Mouse (Mus musculus) embryonic facial prominence, embryonic 14.5 days (tissue): Measurements from ENCODE around the gene Krtap19-5. TPM values are rescaled to one million over a fixed set of nuclear protein-coding genes. Genes with fewer than 3 reads are reported as not detected.

Experiments used
- ATAC-seq: fragments of 200-750 bp; cut with Nextera tagmentation; 2 replicates; pipeline ENCODE4 v1.8.0; 2017; ENCODE audit warnings: low read depth, moderate number of reproducible peaks, moderate TSS enrichment
- DNase-seq: peaks from one replicate; pipeline ENCODE4 v3.0.0-alpha.2; 2015; ENCODE audit warnings: low spot score
- H3K27ac ChIP-seq: fragments of 300-500 bp; sonication (generic); replicated peaks from 2 replicates; pipeline ENCODE4 v1.5.1; 2014; ENCODE audit warnings: low read depth, mild to moderate bottlenecking, low read length, moderate library complexity
- H3K27me3 ChIP-seq: fragments of 300-500 bp; sonication (generic); replicated peaks from 2 replicates; pipeline ENCODE4 v1.6.1; 2014; ENCODE audit warnings: low read length; ENCODE audit not compliant: control insufficient read depth, insufficient read depth
- H3K36me3 ChIP-seq: fragments of 300-500 bp; sonication (generic); 2 replicates; pipeline ENCODE4 v1.6.1; 2014; ENCODE audit warnings: low read length, mixed read lengths; ENCODE audit not compliant: control insufficient read depth, insufficient read depth
- H3K4me1 ChIP-seq: fragments of 300-500 bp; sonication (generic); 2 replicates; pipeline ENCODE4 v1.6.1; 2014; ENCODE audit warnings: antibody characterized with exemption, low read length; ENCODE audit not compliant: control insufficient read depth, insufficient read depth
- H3K4me2 ChIP-seq: fragments of 300-500 bp; sonication (generic); 2 replicates; pipeline ENCODE4 v1.6.1; 2014; ENCODE audit warnings: low read depth, mild to moderate bottlenecking, low read length, moderate library complexity, mixed read lengths
- H3K4me3 ChIP-seq: fragments of 300-500 bp; sonication (generic); 2 replicates; pipeline ENCODE4 v1.5.1; 2014; ENCODE audit warnings: low read depth, mild to moderate bottlenecking, low read length
- H3K9ac ChIP-seq: fragments of 300-500 bp; sonication (generic); 2 replicates; pipeline ENCODE4 v1.6.1; 2014; ENCODE audit warnings: low read depth, mild to moderate bottlenecking, low read length, moderate library complexity, mixed read lengths
- H3K9me3 ChIP-seq: fragments of 300-500 bp; sonication (generic); 2 replicates; pipeline ENCODE4 v1.6.1; 2016; ENCODE audit warnings: low read length; ENCODE audit not compliant: control insufficient read depth
- WGBS: fragments of 180-500 bp; shearing (Covaris S2); extraction: QIAGEN DNeasy Blood & Tissue Kit; methylation state at CpG from one replicate; pipeline ENCODE4 v1.1.7; 2014; 5-methylcytosine and 5-hydroxymethylcytosine counted together
- polyA plus RNA-seq: library from polyadenylated mRNA; unstranded; fragments of >200 nt; fragmentation: Nextera tagmentation; extraction: Ambion mirVana; gene quantifications from 2 replicates; pipeline ENCODE4 v1.2.1, GENCODE M21; 2014

Krtap19-5 gene
- not detected in 2 replicates for polyA plus RNA-seq

- Histone ChIP-seq H3K27ac (no peak within 1 kb of the TSS), H3K4me1 (no peaks in the 10 kb centered on the region), H3K36me3 (no peaks in the 10 kb centered on the region), H3K4me3 (no peak within 1 kb of the TSS), H3K27me3 (no peaks in the 10 kb centered on the region), H3K9ac (no peak within 1 kb of the TSS), H3K4me2 (no peak within 1 kb of the TSS), H3K9me3 (no peaks in the 10 kb centered on the region)
- ATAC-seq, result no peak
- DNase-seq, result no peak
- WGBS, result 93% methylated on average over 6 of the region's 6 CpGs
Measured at GRCm38 (mm10) chr16:88896357-88896756, at the start of gene Krtap19-5. Krtap19-5 (minus strand) TSS chr16:88896457.

DNA sequence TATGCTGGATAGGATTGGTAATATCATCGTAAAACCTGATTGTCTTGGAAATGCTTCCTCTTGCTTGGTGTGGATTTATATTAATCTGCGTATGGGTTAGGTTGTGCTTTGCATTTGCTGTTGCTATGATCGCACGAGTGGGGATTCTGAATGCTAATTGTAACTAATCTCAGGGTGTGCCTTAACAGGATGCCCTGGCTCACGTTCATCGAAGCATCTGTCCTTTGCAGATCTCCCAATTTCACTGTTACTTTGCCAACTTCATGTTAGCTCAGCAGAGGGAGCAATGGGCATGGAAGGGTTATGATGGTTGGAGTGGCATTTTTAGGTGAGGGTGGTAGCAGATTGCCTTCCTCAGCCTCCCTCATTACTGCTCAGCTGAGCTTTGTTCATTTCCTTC, 44.8 kb upstream of the Krtap19-5 start:
- WGBS, result 82% methylated on average over 6 of the region's 6 CpGs
- no peaks in the 10 kb centered on the region for H3K27me3 ChIP-seq
- no peaks in the 10 kb centered on the region for H3K4me1 ChIP-seq
- H3K9me3 ChIP-seq, result no peaks in the 10 kb centered on the region
- no peak overlapping the region for H3K27ac ChIP-seq
- ATAC-seq (no peak), DNase-seq (no peak)
- no peak overlapping the region for H3K4me2 ChIP-seq
- H3K36me3 ChIP-seq, result no peaks in the 10 kb centered on the region
- H3K9ac ChIP-seq, result no peak overlapping the region
- H3K4me3 ChIP-seq, result no peak overlapping the region

DNA sequence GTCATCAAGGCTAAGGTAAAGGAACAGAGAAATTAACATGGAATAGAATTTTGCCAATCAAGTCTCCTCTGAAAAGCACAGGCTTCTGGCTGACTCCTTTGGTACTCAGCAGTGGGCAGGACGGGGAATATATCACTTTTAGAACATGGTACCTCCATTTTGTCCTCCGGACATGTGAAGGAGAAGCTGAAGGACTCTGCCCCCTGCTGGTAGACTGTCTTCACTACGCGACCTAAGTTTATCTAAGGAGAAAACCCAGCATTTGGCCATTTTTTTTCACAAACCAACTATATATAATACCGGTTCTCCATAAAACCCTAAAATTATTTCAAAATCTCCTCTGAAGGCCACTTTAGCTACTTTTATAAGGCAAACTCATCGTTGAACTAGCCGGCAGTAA, 42.0 kb upstream of the Krtap19-5 start:
- Histone ChIP-seq H3K27ac (no peak overlapping the region), H3K36me3 (no peaks in the 10 kb centered on the region), H3K9me3 (no peaks in the 10 kb centered on the region), H3K27me3 (no peaks in the 10 kb centered on the region), H3K9ac (no peak overlapping the region), H3K4me3 (no peak overlapping the region), H3K4me2 (no peak overlapping the region), H3K4me1 (no peaks in the 10 kb centered on the region)
- no peak for ATAC-seq
- no peak for DNase-seq
- 77% methylated on average over 7 of the region's 7 CpGs for WGBS

GRCm38 (mm10) chr16:88932165-88932564, 35.9 kb upstream of the Krtap19-5 start, which contains the start of gene Krtap19-9b:
Krtap19-9b (minus strand) TSS chr16:88932265.
- 79% methylated on average over 3 of the region's 3 CpGs for WGBS

DNA sequence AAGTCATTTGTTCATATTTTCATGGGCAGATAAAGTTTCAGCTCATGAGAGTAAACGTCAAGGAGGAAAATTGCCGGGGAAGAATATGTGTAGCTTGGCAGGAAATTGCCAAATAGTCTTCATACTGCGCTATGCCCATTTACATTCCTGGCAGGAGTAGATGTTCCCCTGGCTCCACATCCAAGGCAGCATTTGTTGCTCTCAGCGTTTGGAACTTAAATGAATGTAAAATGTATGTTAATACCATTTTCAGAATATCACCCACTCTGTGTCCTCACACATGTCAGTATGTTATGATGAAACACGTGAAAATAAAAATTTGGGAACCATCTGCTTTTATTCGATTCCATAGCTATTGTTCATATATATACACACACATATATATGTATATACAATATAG, 9.4 kb downstream of the Krtap19-5 start:
- DNase-seq, result peak; percentile 2
- no peak for ATAC-seq

More at GRCm38 (mm10) chr16:88932165-88932564, 35.9 kb upstream of the Krtap19-5 start, which contains the start of gene Krtap19-9b:
- Histone ChIP-seq H3K4me2 (no peak within 1 kb of the TSS), H3K4me3 (no peak within 1 kb of the TSS), H3K9me3 (no peaks in the 10 kb centered on the region), H3K27me3 (no peaks in the 10 kb centered on the region), H3K36me3 (no peaks in the 10 kb centered on the region), H3K27ac (no peak within 1 kb of the TSS), H3K9ac (no peak within 1 kb of the TSS), H3K4me1 (no peaks in the 10 kb centered on the region)
- no peak for DNase-seq
- ATAC-seq, result no peak

DNA sequence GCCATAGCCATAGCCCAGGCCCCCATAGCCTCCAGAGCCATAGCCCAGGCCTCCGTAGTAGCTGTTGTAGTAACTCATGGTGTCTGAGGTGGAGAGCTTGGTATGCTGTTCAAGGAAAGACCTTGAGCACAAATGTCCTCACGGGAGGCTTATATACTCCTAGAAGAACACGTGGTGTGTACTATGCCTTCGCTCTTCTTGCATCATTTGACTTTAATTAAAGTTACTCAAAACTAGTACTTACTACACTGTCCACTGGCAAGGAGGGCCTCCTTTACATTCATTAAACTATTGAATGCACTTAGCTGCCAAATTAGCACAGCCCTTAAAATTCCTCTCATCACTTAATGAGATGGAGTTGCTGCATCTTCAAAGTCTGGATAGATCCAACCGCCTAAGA, 11.3 kb downstream of the Krtap19-5 start, which contains the start of gene Krtap19-4:
Krtap19-4 (minus strand) TSS at position 101 of the 400 bp plus-strand sequence.
- 86% methylated on average over 5 of the region's 5 CpGs for WGBS
- Histone ChIP-seq H3K27me3 (no peaks in the 10 kb centered on the region), H3K4me1 (no peaks in the 10 kb centered on the region), H3K27ac (no peak within 1 kb of the TSS), H3K4me2 (no peak within 1 kb of the TSS), H3K9me3 (no peaks in the 10 kb centered on the region), H3K4me3 (no peak within 1 kb of the TSS), H3K9ac (no peak within 1 kb of the TSS), H3K36me3 (no peaks in the 10 kb centered on the region)
- ATAC-seq, result no peak
- DNase-seq, result no peak

More for the DNA sequence above, 9.4 kb downstream of the Krtap19-5 start:
- 69% methylated on average over 6 of the region's 6 CpGs for WGBS
- Histone ChIP-seq H3K36me3 (no peaks in the 10 kb centered on the region), H3K4me1 (no peaks in the 10 kb centered on the region), H3K9me3 (no peaks in the 10 kb centered on the region), H3K27me3 (no peaks in the 10 kb centered on the region), H3K27ac (no peak overlapping the region), H3K4me3 (no peak overlapping the region), H3K9ac (no peak overlapping the region), H3K4me2 (no peak overlapping the region)

GRCm38 (mm10) chr16:88877938-88878337, 18.3 kb downstream of the Krtap19-5 start, which contains the start of gene Krtap19-3:
Krtap19-3 (minus strand) TSS chr16:88878038.
- ATAC-seq (no peak), DNase-seq (no peak)
- 92% methylated on average over 2 of the region's 2 CpGs for WGBS
- Histone ChIP-seq H3K36me3 (no peaks in the 10 kb centered on the region), H3K4me1 (no peaks in the 10 kb centered on the region), H3K9ac (no peak within 1 kb of the TSS), H3K4me3 (no peak within 1 kb of the TSS), H3K27me3 (no peaks in the 10 kb centered on the region), H3K27ac (no peak within 1 kb of the TSS), H3K9me3 (no peaks in the 10 kb centered on the region), H3K4me2 (no peak within 1 kb of the TSS)

DNA sequence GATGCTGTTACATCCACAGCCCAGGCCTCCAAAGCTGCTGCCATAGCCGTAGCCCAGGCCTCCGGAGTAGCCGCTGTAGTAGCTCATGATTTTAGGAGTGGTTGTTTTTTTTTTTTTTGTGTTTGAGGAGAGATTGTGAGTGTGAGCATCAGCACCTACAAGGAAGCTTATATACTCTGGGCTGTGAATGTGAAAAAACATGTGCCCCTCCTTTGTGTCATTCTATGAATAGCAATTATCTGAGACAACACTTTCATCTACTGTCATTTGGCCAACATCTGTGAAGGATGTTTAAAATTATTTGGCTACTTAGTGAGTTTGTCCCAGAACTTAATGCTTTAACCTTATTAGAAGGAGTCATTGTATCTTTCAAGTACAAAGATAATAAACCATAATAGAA, 22.1 kb downstream of the Krtap19-5 start, which contains the start of gene Krtap19-2:
Krtap19-2 (minus strand) TSS at position 101 of the 400 bp plus-strand sequence.
- H3K4me3 ChIP-seq, result no peak within 1 kb of the TSS
- no peaks in the 10 kb centered on the region for H3K9me3 ChIP-seq
- H3K36me3 ChIP-seq, result no peaks in the 10 kb centered on the region
- WGBS, result 93% methylated on average over 3 of the region's 3 CpGs
- H3K27me3 ChIP-seq, result no peaks in the 10 kb centered on the region
- H3K9ac ChIP-seq, result no peak within 1 kb of the TSS
- H3K4me2 ChIP-seq, result no peak within 1 kb of the TSS
- no peak for ATAC-seq
- DNase-seq, result no peak
- H3K27ac ChIP-seq, result no peak within 1 kb of the TSS
- H3K4me1 ChIP-seq, result no peaks in the 10 kb centered on the region

DNA sequence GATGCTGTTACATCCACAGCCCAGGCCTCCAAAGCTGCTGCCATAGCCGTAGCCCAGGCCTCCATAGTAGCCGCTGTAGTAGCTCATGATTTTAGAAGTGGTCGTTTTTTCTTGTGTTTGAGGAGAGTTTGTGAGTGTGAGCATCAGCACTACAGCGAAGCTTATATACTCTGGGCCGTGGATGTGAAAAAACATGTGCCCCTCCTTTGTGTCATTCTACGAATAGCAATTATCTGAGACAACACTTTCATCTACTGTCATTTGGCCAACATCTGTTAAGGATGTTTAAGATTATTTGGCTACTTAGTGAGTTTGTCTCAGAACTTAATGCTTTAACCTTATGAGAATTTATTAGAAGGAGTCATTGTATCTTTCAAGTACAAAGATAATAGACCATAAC, 26.9 kb downstream of the Krtap19-5 start, which contains the start of gene Krtap19-1:
Krtap19-1 (minus strand) TSS at position 101 of the 400 bp plus-strand sequence.
- WGBS, result 77% methylated on average over 6 of the region's 6 CpGs
- H3K4me3 ChIP-seq, result no peak within 1 kb of the TSS
- H3K36me3 ChIP-seq, result no peaks in the 10 kb centered on the region
- no peak within 1 kb of the TSS for H3K4me2 ChIP-seq
- H3K9me3 ChIP-seq, result no peaks in the 10 kb centered on the region
- no peak within 1 kb of the TSS for H3K9ac ChIP-seq
- H3K4me1 ChIP-seq, result no peaks in the 10 kb centered on the region
- no peak within 1 kb of the TSS for H3K27ac ChIP-seq
- DNase-seq, result no peak
- no peak for ATAC-seq
- no peaks in the 10 kb centered on the region for H3K27me3 ChIP-seq
